Mouse (Mus musculus) A20 (cell line): Measurements from ENCODE around the gene Chit1.
A peak's percentile ranks its signal among the peaks of the same experiment; 100 is the strongest.

Experiments used
- DNase-seq: peaks from one replicate; pipeline ENCODE4 v3.0.0-alpha.2; 2011; ENCODE audit warnings: low read depth, low spot score

The Chit1 gene

GRCm38 (mm10) chr1:134098726-134099515 lies 12.1 kb upstream of the Chit1 start:
- peak; percentile 90 for DNase-seq

DNA sequence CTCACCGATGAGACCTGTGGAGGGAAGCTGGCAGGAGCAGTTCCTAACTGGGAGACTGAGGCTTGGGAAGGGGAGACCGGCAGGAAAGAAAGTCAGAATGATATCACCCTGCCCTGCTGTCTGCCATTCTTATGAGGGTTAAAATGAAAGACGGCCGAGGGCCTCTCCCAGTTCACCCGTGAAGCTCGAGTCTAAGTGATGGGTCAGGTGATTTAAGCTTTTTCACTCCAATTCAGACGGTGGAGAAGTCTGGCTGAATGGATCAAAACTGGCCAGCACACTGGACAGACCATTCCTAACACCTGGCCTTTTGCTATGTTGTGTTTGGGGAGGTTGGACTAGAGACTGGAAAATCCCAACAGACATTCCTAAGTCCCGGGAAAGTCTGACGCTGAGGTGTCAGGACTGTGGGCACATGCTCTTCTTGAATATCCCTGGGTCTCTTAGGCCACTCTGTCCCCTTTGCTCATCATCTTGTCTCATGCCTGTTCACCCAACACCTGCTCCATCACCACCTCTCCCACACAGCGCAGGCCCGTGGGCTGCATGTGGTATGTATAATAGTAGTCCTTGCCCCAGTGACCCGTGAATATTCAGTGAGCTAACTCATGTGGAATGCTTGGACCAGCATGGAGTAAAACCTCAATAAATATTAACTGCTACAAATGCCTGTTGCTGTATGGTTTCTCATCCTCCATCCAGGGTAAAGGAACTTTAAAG lies 11.4 kb upstream of the Chit1 start:
- no peak for DNase-seq

DNA sequence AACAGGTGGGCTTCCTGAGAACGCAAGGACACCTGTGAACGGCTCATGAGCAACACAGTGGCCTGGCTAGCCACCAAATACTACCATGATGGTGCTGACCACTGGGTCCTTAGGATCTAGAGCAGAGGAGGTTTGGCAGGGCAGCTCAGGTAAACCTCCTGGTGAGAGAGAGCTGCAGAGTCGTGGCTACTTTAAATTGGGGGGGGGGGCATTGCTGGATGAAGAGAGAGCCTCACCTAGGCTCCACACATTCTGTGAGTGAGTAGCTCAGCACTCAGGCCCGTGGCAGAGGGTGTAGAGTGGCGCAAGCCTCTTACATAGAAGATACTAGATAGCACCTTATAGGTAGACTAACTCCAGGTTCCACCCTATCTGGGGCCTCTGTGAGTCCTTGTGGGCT lies 10.6 kb upstream of the Chit1 start:
- no peak for DNase-seq

DNA sequence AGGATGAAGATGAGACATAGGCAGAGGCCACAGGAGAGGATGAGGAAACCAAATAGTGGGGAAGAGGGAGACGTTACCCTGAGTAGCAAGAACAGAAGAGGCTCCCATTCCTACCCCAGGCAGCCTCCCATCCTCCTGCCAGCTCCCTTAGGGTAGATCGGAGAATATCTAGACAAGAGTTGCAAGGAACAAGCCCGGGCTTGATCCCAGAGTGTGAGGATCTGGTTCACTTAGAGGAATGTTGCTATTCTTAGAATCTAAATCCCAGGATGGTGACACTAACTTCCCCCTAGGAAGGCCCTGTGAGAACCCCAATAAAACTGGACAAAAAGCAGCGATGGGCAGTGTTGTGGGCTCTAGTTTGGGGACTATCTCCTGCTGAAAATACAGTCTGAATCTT lies 10.1 kb upstream of the Chit1 start:
- DNase-seq, result no peak

GRCm38 (mm10) chr1:134101593-134101992 lies 9.4 kb upstream of the Chit1 start:
- no peak for DNase-seq

GRCm38 (mm10) chr1:134103861-134104260 lies 7.2 kb upstream of the Chit1 start:
- DNase-seq, result no peak

DNA sequence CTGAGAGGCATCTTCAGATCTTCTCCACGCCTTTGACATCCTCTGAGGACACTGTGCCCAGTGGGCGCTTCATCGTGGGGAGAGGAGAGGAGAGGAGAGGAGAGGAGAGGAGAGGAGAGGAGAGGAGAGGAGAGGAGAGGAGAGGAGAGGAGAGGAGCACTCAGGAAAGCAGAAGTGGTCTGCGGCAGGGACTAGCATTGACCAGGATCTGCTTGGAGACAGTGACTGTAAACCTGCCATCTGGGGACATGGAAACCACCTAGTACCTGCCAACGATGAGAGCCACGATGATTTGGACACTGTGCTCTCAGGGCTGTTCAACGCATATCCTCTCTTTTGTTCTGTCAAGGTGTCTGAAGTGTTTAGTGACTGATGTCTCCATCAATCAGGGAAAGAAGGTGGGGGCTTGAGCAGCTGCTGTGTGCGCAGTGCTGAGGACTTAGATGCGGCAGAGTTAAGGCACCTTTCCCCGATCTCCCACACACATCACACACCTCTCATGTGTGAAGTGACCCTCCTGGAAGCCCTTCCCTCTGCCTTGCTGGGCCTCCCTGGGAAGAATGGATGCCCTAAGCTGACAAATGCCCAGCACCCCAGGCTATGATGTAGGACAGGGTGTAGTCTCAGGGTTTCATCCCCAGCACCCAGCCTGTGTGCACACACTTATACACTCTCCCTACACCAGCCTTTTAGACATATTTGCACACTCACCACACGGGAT lies 5.8 kb upstream of the Chit1 start:
- no peak for DNase-seq

- no peak for DNase-seq
These were observed 5.1 kb upstream of the Chit1 start for GRCm38 (mm10) chr1:134105764-134106430.

DNA sequence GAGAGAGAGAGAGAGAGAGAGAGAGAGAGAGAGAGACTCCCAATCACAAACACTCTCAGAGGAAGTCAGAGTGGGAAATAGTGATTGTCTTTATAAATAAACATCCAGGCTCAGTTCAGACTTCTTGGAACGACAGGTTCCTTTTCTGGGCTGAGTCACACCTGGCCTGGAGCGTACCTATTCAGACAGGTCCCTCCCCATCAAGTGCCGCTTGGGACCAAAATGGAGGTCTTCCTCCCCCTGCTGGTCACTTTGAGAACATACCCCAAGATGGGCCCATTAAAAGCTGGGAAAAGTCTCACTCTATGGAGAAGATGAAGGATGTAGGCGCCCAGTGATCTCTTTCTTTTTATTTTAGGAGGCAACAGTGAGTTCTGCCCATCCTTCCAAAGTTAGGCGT lies 4.3 kb upstream of the Chit1 start:
- DNase-seq, result peak; percentile 78

DNA sequence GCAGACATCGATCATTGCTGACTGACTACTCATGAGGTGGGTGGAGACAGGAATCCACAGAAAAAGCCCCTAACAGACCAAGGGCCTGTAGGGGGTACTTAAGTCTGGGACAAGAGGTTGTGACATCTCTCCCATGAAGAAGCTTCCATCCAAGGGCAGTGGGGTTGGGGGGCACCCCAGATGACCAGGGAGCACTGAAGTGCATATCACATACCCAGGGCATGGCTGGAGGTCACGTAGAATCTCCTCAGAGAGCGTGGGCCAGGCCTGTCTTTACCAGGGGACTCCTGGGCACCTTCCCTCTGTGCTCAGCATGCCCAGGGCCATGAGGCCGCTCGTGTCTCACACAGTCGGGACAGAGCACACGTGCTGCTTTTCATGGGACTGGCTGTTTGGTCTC lies 3.3 kb upstream of the Chit1 start:
- DNase-seq, result no peak

DNA sequence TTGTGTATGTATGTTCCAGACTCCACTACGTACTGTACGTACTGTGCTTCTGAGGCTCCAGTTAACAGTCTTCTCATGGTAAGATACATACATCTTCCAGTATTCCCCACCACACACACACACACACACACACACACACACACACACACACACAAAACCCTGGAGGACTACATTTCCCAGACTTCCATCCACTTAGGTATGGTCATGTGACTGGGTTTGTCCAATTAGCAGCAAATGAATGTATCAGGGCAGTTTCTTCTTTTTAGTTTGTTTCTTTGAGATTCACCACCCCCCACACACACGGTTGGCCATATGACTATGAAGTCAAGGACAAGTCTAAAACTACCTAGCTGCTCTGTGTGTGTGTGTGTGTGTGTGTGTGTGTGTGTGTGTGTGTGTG lies 1.0 kb upstream of the Chit1 start:
- no peak for DNase-seq

GRCm38 (mm10) chr1:134110449-134110848 lies 593 bp upstream of the Chit1 start:
- no peak for DNase-seq

DNA sequence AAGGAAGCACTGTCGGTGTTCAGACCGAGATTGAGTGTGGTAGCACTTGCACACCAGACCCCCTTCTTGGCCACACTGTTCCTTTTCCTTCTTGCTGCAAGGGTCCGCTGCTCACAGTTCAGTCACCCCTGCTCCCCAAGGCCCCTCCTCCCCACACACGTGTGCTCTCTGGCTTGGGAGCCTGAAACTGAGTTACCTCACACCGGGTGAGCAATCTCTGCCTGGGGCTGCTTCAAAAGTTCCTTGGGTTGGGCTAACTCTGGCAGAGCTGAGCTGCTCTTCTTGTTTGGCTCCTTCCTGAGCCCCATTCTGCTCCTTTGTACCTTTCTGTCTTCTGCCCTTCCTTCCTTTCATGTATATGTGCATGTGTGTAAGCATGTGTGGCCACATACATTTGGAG lies 2.5 kb downstream of the Chit1 start:
- no peak for DNase-seq

- no peak for DNase-seq
These were observed 3.0 kb downstream of the Chit1 start for GRCm38 (mm10) chr1:134114018-134114417.

DNA sequence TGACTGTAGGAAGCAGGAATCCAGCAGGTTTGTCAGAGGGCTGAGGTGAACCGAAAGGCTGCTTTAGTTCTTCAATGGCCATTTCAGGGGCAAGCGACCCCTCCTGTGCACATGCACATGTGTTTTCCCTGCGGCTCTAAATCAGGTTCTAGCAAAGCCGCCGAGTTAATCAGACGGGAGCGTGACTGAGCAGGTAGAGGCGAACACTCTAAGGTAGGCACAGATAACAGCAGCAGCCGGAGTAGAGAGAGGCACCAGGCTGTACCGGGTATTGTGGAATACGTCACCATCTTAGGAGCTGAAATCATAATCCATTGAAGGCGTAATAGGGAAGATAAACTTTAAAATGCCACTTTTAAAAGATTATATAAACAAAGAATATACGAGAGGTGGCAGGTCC lies 3.7 kb downstream of the Chit1 start:
- no peak for DNase-seq

GRCm38 (mm10) chr1:134115424-134115823 lies 4.4 kb downstream of the Chit1 start:
- DNase-seq, result no peak

DNA sequence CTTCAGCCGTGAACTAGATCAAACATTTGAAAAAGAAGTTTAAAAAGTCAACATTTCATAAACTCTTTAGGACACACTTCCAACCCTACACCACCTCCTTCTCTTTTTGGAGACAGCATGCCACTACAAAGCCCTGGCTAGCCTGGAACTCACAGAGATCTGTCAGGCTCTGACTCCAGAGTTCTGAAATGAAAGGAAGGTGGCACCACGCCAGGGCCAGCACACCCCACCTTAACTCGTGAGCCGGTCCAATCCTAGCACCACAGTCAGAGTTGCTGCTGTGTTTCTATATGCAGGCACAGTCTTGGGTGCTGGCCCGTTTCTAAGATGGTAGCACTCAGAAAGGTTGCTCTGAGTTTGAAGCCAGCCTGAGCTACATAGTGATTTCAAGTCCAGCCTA lies 6.1 kb downstream of the Chit1 start:
- DNase-seq, result no peak

- peak; percentile 79 for DNase-seq
These were observed 9.1 kb downstream of the Chit1 start for GRCm38 (mm10) chr1:134120179-134120578.

DNA sequence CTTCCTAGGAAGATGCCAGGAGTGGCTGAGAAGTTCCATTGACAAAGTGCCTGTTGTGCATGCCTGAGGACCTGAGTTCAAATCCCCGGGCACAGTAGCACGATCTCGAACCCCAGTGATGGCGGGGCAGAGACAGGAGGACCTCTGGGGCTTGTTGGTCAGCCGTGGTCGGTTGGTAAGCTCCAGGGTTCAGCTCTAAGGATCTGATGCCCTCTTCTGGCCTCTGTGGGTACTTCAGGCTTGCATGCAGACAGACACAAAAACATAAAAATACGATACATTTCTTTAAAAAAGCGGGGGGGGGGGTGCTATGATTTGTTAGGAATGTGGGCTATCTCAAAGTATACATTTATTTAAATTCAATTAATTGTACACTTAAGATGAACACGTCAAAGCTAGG lies 11.2 kb downstream of the Chit1 start:
- peak; percentile 71 for DNase-seq

GRCm38 (mm10) chr1:134133316-134133715 lies 22.3 kb downstream of the Chit1 start:
- DNase-seq, result no peak

- DNase-seq, result no peak
These were observed 25.3 kb downstream of the Chit1 start for GRCm38 (mm10) chr1:134136351-134136750.

DNA sequence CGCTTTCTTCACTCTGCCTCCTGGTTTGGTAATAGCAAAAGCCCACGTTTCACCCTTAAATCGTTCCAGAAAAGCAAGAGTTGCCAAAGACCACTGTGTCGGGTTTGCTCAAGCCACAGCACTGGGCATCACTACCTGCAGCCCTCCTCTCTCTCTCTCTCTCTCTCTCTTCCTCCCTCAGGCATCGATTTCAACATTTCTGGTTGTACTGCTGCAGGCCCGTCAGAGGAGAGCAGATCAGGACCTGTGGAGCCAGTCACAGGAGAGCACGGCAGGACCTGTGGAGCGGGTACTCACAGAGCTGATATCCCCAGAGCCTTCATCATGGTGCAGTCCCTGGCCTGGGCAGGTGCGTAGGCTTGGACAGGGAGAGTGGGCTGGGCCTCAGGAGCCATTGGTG lies 27.4 kb downstream of the Chit1 start:
- no peak for DNase-seq
